Mouse (Mus musculus) CH12.LX (cell line): ENCODE data around the gene Wdr63.

Experiments used
- BHLHE40 ChIP-seq: IDR thresholded peaks from 2 replicates; pipeline ENCODE4 v1.6.1; 2011; ENCODE audit warnings: mild to moderate bottlenecking, low read depth, low read length, improper control_type of control experiment
- CHD1 ChIP-seq: IDR thresholded peaks from 2 replicates; pipeline ENCODE4 v1.6.1; 2012; ENCODE audit warnings: low read depth, low read length, improper control_type of control experiment, inconsistent platforms
- CTCF ChIP-seq, 2 experiments: IDR thresholded peaks in 1 of 2; conservative IDR thresholded peaks in 1 of 2; 2 replicates each; pipeline ENCODE4 v1.5.1; 2011 to 2012; ENCODE audit warnings: low read depth in 2 of 2, low read length in 2 of 2, improper control_type of control experiment in 1 of 2, inconsistent platforms in 1 of 2, mild to moderate bottlenecking in 1 of 2, moderate library complexity in 1 of 2
- EP300 ChIP-seq: IDR thresholded peaks from 2 replicates; pipeline ENCODE4 v1.6.1; 2011; ENCODE audit warnings: low read length, improper control_type of control experiment
- IRF4 ChIP-seq: IDR thresholded peaks from 2 replicates; pipeline ENCODE4 v1.6.1; 2014; ENCODE audit warnings: low read depth, mild to moderate bottlenecking, inconsistent platforms, low read length, improper control_type of control experiment
- MAX ChIP-seq: IDR thresholded peaks from 2 replicates; pipeline ENCODE4 v1.6.1; 2011; ENCODE audit warnings: low read length, improper control_type of control experiment
- NRF1 ChIP-seq: IDR thresholded peaks from 2 replicates; pipeline ENCODE4 v1.6.1; 2014; ENCODE audit warnings: low read depth, mild to moderate bottlenecking, inconsistent platforms, low read length, improper control_type of control experiment, moderate library complexity
- POLR2A ChIP-seq: IDR thresholded peaks from 2 replicates; pipeline ENCODE4 v1.6.1; 2011; ENCODE audit warnings: low read depth, mild to moderate bottlenecking, improper control_type of control experiment, low read length
- TBP ChIP-seq: conservative IDR thresholded peaks from 2 replicates; pipeline ENCODE4 v1.6.1; 2011; ENCODE audit warnings: low read depth, low read length, improper control_type of control experiment
- TCF12 ChIP-seq: IDR thresholded peaks from 2 replicates; pipeline ENCODE4 v1.6.1; 2014; ENCODE audit warnings: low read depth, mild to moderate bottlenecking, inconsistent platforms, low read length, improper control_type of control experiment
- ZMIZ1 ChIP-seq: IDR thresholded peaks from 2 replicates; pipeline ENCODE4 v1.6.1; 2012; ENCODE audit warnings: low read depth, mild to moderate bottlenecking, inconsistent platforms, low read length, improper control_type of control experiment
- ZNF384 ChIP-seq: IDR thresholded peaks from 2 replicates; pipeline ENCODE4 v1.6.1; 2012; ENCODE audit warnings: low read depth, low read length, improper control_type of control experiment, inconsistent platforms

DNA sequence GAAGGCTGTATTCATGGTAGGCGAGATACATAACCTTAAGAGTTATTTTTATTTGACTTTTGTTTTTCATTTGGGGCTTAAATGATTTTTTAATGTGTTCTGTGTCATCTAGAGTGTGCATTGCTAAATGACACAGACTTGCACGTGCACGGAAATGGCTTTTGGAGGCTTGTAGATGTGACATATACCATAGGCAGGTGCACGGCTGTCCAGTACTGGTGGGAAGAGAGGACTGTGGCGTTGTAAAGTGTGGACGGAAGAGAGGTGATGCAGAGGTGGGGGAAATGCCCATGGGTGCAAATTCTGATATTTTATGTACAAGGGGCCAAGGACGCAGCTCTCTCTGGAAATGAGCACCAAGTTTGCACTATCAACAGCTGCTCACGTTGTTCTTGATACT lies 43.8 kb upstream of the Wdr63 start:
- TF ChIP-seq POLR2A (peak; percentile 8; the same call in 1 of the 2 replicates), CTCF (conservative IDR thresholded peaks at IDR 0.05 in 1 of 2, IDR thresholded peaks at IDR 0.05 in 1 of 2; ENCODE audit: low read depth in 2 of 2, low read length in 2 of 2) (no peak), EP300 (peak; percentile 30; the same call in 1 of the 2 replicates), CHD1 (peak; percentile 82; the same call in 1 of the 2 replicates), NRF1 (no peak), ZNF384 (no peak), MAX (peak; percentile 85), TCF12 (peak; percentile 43; the same call in 1 of the 2 replicates), TBP (no peak), ZMIZ1 (peak; percentile 51; the same call in 1 of the 2 replicates), BHLHE40 (peak; percentile 91), IRF4 (peak; percentile 46; the same call in 1 of the 2 replicates)
